Mouse (Mus musculus) left cerebral cortex, postnatal 14 days (tissue): ENCODE results near the gene Spg20. TPM values are rescaled to one million over a fixed set of nuclear protein-coding genes. Genes with fewer than 3 reads are reported as not detected.

Experiments
- microRNA-seq, 2 experiments: library from miRNA; unstranded; fragments of <30 nt; microRNA quantifications; one replicate each; pipeline ENCODE4 v1.2.0; 2022
- total RNA-seq, 2 experiments: library from RNA; stranded (reverse); gene quantifications; 2 replicates each; pipeline ENCODE4 v1.2.3; 2021

Gene Spg20
- total RNA-seq, 2 experiments from 2014 or later, result 16.5 to 17.0 TPM

Small RNA genes within 50 kb of the gene (microRNA-seq; reads per million reads assigned to microRNA genes)
- gene Gm22029, result 0 reads per million in 2 experiments

Other genes starting within 250 kb of the Spg20 start
- 10 to 100 TPM; 29.0 to 39.8 TPM for gene Sertm1, start 196.2 kb upstream of the Spg20 start, total RNA-seq
- gene Ccna1, start 56.6 kb upstream of the Spg20 start, total RNA-seq, result 1 to 10 TPM; 1.6 to 1.9 TPM
- gene Ccdc169, start 25.2 kb downstream of the Spg20 start, total RNA-seq, result under 1 TPM in 1 of 2 experiments, not detected in 1; 0.15 TPM
- not detected for gene Sohlh2, start 69.9 kb downstream of the Spg20 start, total RNA-seq
- gene Dclk1, start 130.3 kb downstream of the Spg20 start, total RNA-seq, result 1,000 to 10,000 TPM; 1,062 to 1,119 TPM